Mouse (Mus musculus) hindbrain, embryonic 13.5 days (tissue): ENCODE results near the gene Gm765. TPM values are rescaled to one million over a fixed set of nuclear protein-coding genes. Genes with fewer than 3 reads are reported as not detected.

Experiments used
- ATAC-seq: fragments of 200-750 bp; cut with Nextera tagmentation; 2 replicates; pipeline ENCODE4 v1.8.0; 2017; ENCODE audit warnings: moderate TSS enrichment; ENCODE audit not compliant: low FRiP score
- H3K27ac ChIP-seq: fragments of 300-500 bp; sonication (generic); 2 replicates; pipeline ENCODE4 v1.5.1; 2015; ENCODE audit warnings: inconsistent platforms, mild to moderate bottlenecking, moderate library complexity
- H3K27me3 ChIP-seq: fragments of 300-500 bp; sonication (generic); 2 replicates; pipeline ENCODE4 v1.6.1; 2015; ENCODE audit warnings: mild to moderate bottlenecking, inconsistent platforms
- H3K36me3 ChIP-seq: fragments of 300-500 bp; sonication (generic); 2 replicates; pipeline ENCODE4 v1.6.1; 2015; ENCODE audit warnings: mild to moderate bottlenecking, inconsistent platforms
- H3K4me1 ChIP-seq: fragments of 300-500 bp; sonication (generic); replicated peaks from 2 replicates; pipeline ENCODE4 v1.6.1; 2015; ENCODE audit warnings: inconsistent platforms
- H3K4me2 ChIP-seq: fragments of 300-500 bp; sonication (generic); 2 replicates; pipeline ENCODE4 v1.6.1; 2015; ENCODE audit warnings: inconsistent platforms, mild to moderate bottlenecking, moderate library complexity
- H3K4me3 ChIP-seq: fragments of 300-500 bp; sonication (generic); 2 replicates; pipeline ENCODE4 v1.5.1; 2015; ENCODE audit warnings: mild to moderate bottlenecking, inconsistent platforms
- H3K9ac ChIP-seq: fragments of 300-500 bp; sonication (generic); 2 replicates; pipeline ENCODE4 v1.6.1; 2015; ENCODE audit warnings: mild to moderate bottlenecking, inconsistent platforms
- H3K9me3 ChIP-seq: fragments of 300-500 bp; sonication (generic); 2 replicates; pipeline ENCODE4 v1.6.1; 2016; ENCODE audit warnings: inconsistent platforms
- WGBS: fragments of 180-500 bp; shearing (Covaris S2); methylation state at CpG from one replicate; pipeline ENCODE4 v1.1.7; 2015; 5-methylcytosine and 5-hydroxymethylcytosine counted together
- polyA plus RNA-seq: library from polyadenylated mRNA; unstranded; fragments of >200 nt; fragmentation: Nextera tagmentation; extraction: Ambion mirVana; gene quantifications from 2 replicates; pipeline ENCODE4 v1.2.1, GENCODE M21; 2015

The Gm765 gene
- polyA plus RNA-seq, 1 experiment from 2014 or later = not detected

GRCm38 (mm10) chr6:98285190-98285589 is 57.4 kb downstream of the Gm765 start:
- H3K36me3 ChIP-seq = no peaks in the 10 kb centered on the region
- no peak overlapping the region for H3K4me2 ChIP-seq
- no peak overlapping the region for H3K27ac ChIP-seq
- no peak overlapping the region for H3K9ac ChIP-seq
- H3K9me3 ChIP-seq = no peaks in the 10 kb centered on the region
- WGBS = 91% methylated on average over 2 of the region's 2 CpGs
- no peaks in the 10 kb centered on the region for H3K27me3 ChIP-seq
- no peak for ATAC-seq
- no peak overlapping the region for H3K4me3 ChIP-seq
- peaks cover 5% of the 10 kb centered on the region for H3K4me1 ChIP-seq

- Histone ChIP-seq H3K4me1 (peaks cover 5% of the 10 kb centered on the region), H3K4me3 (no peak overlapping the region), H3K9ac (no peak overlapping the region), H3K9me3 (no peaks in the 10 kb centered on the region), H3K27ac (no peak overlapping the region), H3K36me3 (no peaks in the 10 kb centered on the region), H3K4me2 (no peak overlapping the region), H3K27me3 (no peaks in the 10 kb centered on the region)
- ATAC-seq = no peak
- WGBS = 91% methylated on average over 4 of the region's 4 CpGs
These were observed 59.8 kb downstream of the Gm765 start for GRCm38 (mm10) chr6:98282791-98283190.

GRCm38 (mm10) chr6:98271553-98271952 is 71.0 kb downstream of the Gm765 start:
- H3K27ac ChIP-seq = no peak overlapping the region
- no peak overlapping the region for H3K4me2 ChIP-seq
- no peak overlapping the region for H3K9ac ChIP-seq
- no peak overlapping the region for H3K4me3 ChIP-seq
- no peaks in the 10 kb centered on the region for H3K36me3 ChIP-seq
- no peaks in the 10 kb centered on the region for H3K27me3 ChIP-seq
- no peaks in the 10 kb centered on the region for H3K9me3 ChIP-seq
- ATAC-seq = no peak
- 85% methylated on average over 1 of the region's 1 CpGs for WGBS
- no peaks in the 10 kb centered on the region for H3K4me1 ChIP-seq

- Histone ChIP-seq H3K36me3 (no peaks in the 10 kb centered on the region), H3K9me3 (peaks cover 10% of the 10 kb centered on the region), H3K4me3 (no peak overlapping the region), H3K27ac (no peak overlapping the region), H3K9ac (no peak overlapping the region), H3K4me2 (no peak overlapping the region), H3K4me1 (no peaks in the 10 kb centered on the region), H3K27me3 (no peaks in the 10 kb centered on the region)
- no peak for ATAC-seq
- WGBS = 69% methylated on average over 2 of the region's 2 CpGs
These were observed 79.6 kb downstream of the Gm765 start for GRCm38 (mm10) chr6:98262961-98263360.

- Histone ChIP-seq H3K4me3 (no peak overlapping the region), H3K4me2 (no peak overlapping the region), H3K9ac (no peak overlapping the region), H3K4me1 (no peaks in the 10 kb centered on the region), H3K36me3 (no peaks in the 10 kb centered on the region), H3K27ac (no peak overlapping the region), H3K27me3 (no peaks in the 10 kb centered on the region), H3K9me3 (peaks cover 10% of the 10 kb centered on the region)
- 75% methylated on average over 2 of the region's 2 CpGs for WGBS
- ATAC-seq = no peak
These were observed 83.5 kb downstream of the Gm765 start for GRCm38 (mm10) chr6:98259016-98259415.

- WGBS = 88% methylated on average over 2 of the region's 2 CpGs
- Histone ChIP-seq H3K4me1 (peaks cover 6% of the 10 kb centered on the region), H3K27ac (no peak overlapping the region), H3K4me3 (no peak overlapping the region), H3K9ac (no peak overlapping the region), H3K4me2 (no peak overlapping the region), H3K36me3 (no peaks in the 10 kb centered on the region), H3K9me3 (no peaks in the 10 kb centered on the region), H3K27me3 (no peaks in the 10 kb centered on the region)
- ATAC-seq = no peak
These were observed 96.1 kb downstream of the Gm765 start for GRCm38 (mm10) chr6:98246449-98246848.

GRCm38 (mm10) chr6:98243186-98243585 is 99.4 kb downstream of the Gm765 start:
- no peaks in the 10 kb centered on the region for H3K27me3 ChIP-seq
- ATAC-seq = no peak
- no peak overlapping the region for H3K4me2 ChIP-seq

GRCm38 (mm10) chr6:98240561-98241272 is 101.8 kb downstream of the Gm765 start:
- Histone ChIP-seq H3K36me3 (no peaks in the 10 kb centered on the region), H3K27me3 (no peaks in the 10 kb centered on the region), H3K9me3 (no peaks in the 10 kb centered on the region), H3K27ac (no peak overlapping the region), H3K4me3 (no peak overlapping the region), H3K4me2 (no peak overlapping the region), H3K9ac (no peak overlapping the region), H3K4me1 (peaks cover 6% of the 10 kb centered on the region)
- no peak for ATAC-seq
- WGBS = 92% methylated on average over 8 of the region's 8 CpGs

More at GRCm38 (mm10) chr6:98243186-98243585, 99.4 kb downstream of the Gm765 start:
- no peaks in the 10 kb centered on the region for H3K9me3 ChIP-seq
- 52% methylated on average over 6 of the region's 6 CpGs for WGBS
- H3K27ac ChIP-seq = no peak overlapping the region
- no peaks in the 10 kb centered on the region for H3K36me3 ChIP-seq
- H3K4me3 ChIP-seq = no peak overlapping the region
- peaks cover 6% of the 10 kb centered on the region for H3K4me1 ChIP-seq
- no peak overlapping the region for H3K9ac ChIP-seq

GRCm38 (mm10) chr6:98234097-98234496 is 108.5 kb downstream of the Gm765 start:
- no peaks in the 10 kb centered on the region for H3K27me3 ChIP-seq
- H3K9me3 ChIP-seq = no peaks in the 10 kb centered on the region
- no peak for ATAC-seq
- no peaks in the 10 kb centered on the region for H3K4me1 ChIP-seq
- H3K4me3 ChIP-seq = no peak overlapping the region
- no peak overlapping the region for H3K4me2 ChIP-seq
- no peak overlapping the region for H3K27ac ChIP-seq
- H3K9ac ChIP-seq = no peak overlapping the region
- no peaks in the 10 kb centered on the region for H3K36me3 ChIP-seq
- 96% methylated on average over 3 of the region's 3 CpGs for WGBS

- ATAC-seq = no peak
- H3K9ac ChIP-seq = no peak overlapping the region
- H3K27me3 ChIP-seq = no peaks in the 10 kb centered on the region
- no peaks in the 10 kb centered on the region for H3K36me3 ChIP-seq
- WGBS = 94% methylated on average over 8 of the region's 8 CpGs
- H3K4me2 ChIP-seq = no peak overlapping the region
- no peak overlapping the region for H3K27ac ChIP-seq
- no peak overlapping the region for H3K4me3 ChIP-seq
- H3K9me3 ChIP-seq = no peaks in the 10 kb centered on the region
- no peaks in the 10 kb centered on the region for H3K4me1 ChIP-seq
These were observed 118.6 kb downstream of the Gm765 start for GRCm38 (mm10) chr6:98223923-98224322.

- no peak overlapping the region for H3K4me3 ChIP-seq
- H3K27ac ChIP-seq = no peak overlapping the region
- no peaks in the 10 kb centered on the region for H3K9me3 ChIP-seq
- H3K4me1 ChIP-seq = no peaks in the 10 kb centered on the region
- WGBS = 88% methylated on average over 16 of the region's 16 CpGs
- no peak overlapping the region for H3K4me2 ChIP-seq
- H3K9ac ChIP-seq = no peak overlapping the region
- no peaks in the 10 kb centered on the region for H3K36me3 ChIP-seq
- ATAC-seq = no peak
- no peaks in the 10 kb centered on the region for H3K27me3 ChIP-seq
These were observed 120.6 kb downstream of the Gm765 start for GRCm38 (mm10) chr6:98221970-98222369.

GRCm38 (mm10) chr6:98212225-98212624 is 130.3 kb downstream of the Gm765 start:
- Histone ChIP-seq H3K9ac (no peak overlapping the region), H3K36me3 (no peaks in the 10 kb centered on the region), H3K4me2 (no peak overlapping the region), H3K4me3 (no peak overlapping the region), H3K27ac (no peak overlapping the region), H3K4me1 (no peaks in the 10 kb centered on the region), H3K27me3 (no peaks in the 10 kb centered on the region), H3K9me3 (no peaks in the 10 kb centered on the region)
- WGBS = 88% methylated on average over 3 of the region's 3 CpGs
- no peak for ATAC-seq

GRCm38 (mm10) chr6:98210237-98210636 is 132.3 kb downstream of the Gm765 start:
- no peak for ATAC-seq
- Histone ChIP-seq H3K4me2 (no peak overlapping the region), H3K9me3 (no peaks in the 10 kb centered on the region), H3K36me3 (no peaks in the 10 kb centered on the region), H3K27ac (no peak overlapping the region), H3K9ac (no peak overlapping the region), H3K27me3 (no peaks in the 10 kb centered on the region), H3K4me3 (no peak overlapping the region), H3K4me1 (no peaks in the 10 kb centered on the region)
- WGBS = 85% methylated on average over 5 of the region's 5 CpGs
